Mouse (Mus musculus): ENCODE measurements around the gene Csf1. TPM values are rescaled to one million over a fixed set of nuclear protein-coding genes. Genes with fewer than 3 reads are reported as not detected.
A peak's percentile ranks its signal among the peaks of the same experiment; 100 is the strongest.

The Csf1 gene
- total RNA-seq, 2 experiments from 2014 or later: 6.6 to 8.4 TPM

GRCm38 (mm10) chr3:107783315-107783714 is 23.0 kb upstream of the Csf1 start:
- DNase-seq (ENCODE audit: low spot score): no peak

DNA sequence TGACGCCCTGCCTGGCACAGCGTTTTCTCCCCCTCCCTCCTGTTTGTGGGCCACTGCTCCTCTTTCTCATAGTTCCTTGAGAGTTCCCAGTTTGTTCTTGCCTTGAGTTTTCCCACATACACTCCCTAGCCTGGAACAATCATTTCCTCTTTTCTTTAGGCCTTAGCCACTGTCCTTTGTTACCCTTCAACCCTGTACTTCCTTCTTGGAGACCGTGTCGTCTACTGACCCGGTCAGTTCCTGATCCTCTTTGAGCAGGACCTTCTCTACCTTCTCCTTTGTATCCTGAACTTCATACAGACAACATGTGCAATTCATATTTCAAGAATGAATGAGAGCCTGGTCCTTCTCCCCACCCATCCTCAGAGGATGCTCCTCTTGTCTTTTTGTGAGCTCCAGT is 21.0 kb upstream of the Csf1 start:
- no peak for DNase-seq (ENCODE audit: low spot score)

DNA sequence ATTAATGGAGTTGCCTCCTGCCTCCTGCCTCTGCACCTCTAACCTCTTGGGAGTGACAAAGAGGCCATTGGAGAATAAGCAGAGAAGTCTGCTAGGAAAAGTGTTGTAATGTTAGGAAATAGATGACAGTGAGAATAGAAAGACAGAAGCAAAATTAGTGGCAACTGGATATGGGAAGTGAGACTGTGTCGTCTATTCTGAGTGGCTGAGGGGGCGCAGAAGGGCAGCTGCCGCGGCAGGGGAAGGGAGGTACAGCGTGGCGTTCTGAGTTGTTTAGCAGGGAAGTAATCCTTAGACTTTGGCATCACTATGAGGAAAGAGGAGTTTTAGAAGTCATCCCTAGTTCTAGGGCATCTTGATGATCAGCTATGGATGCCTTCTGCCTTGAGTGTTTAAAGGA is 17.7 kb upstream of the Csf1 start:
- DNase-seq (ENCODE audit: low spot score): no peak

GRCm38 (mm10) chr3:107776295-107776694 is 16.0 kb upstream of the Csf1 start:
- DNase-seq (ENCODE audit: low spot score): no peak

- no peak for DNase-seq (ENCODE audit: low spot score)
These were observed 15.5 kb upstream of the Csf1 start for GRCm38 (mm10) chr3:107775736-107776135.

- no peak for DNase-seq (ENCODE audit: low spot score)
These were observed 14.8 kb upstream of the Csf1 start for GRCm38 (mm10) chr3:107775056-107775455.

DNA sequence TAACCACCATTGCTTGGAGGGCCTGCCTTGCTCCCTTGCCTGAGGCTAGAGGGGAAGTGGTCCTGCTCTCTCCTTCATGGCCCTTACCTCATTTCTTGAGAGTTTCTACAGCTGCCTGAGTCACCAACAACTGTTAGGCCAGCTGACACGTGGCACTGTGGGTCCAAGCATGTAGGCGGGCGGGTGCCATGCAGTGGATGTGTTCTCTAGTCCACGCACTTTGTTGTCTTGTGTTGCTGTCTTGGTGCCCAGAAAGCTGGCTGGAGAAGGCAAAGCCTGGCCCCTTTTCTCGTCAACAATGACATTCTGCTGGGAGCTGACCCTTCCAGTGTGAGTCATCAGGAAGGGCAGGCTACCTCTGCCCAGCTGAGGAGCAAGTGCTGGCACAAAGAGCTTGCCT is 12.6 kb upstream of the Csf1 start:
- no peak for DNase-seq (ENCODE audit: low spot score)

DNA sequence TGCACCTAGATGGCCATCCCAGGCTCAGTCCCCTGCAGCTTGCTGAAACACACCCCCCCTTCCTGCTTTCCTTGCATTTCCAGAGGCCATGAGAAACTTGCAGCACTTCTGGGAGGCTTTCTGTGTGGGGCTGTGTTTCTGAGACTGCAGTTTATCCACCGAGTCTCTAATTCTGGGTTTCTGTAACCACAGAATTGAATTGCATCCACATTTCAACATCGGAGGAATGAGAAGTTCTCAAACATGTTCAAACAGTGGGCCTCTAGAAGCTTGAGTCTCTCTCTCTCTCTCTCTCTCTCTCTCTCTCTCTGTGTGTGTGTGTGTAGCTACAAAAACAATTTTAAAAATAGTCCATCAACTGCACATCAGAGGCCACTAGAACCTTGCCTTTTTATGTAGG is 9.4 kb upstream of the Csf1 start:
- no peak for DNase-seq (ENCODE audit: low spot score)

GRCm38 (mm10) chr3:107768104-107768989 is 8.1 kb upstream of the Csf1 start:
- no peak for DNase-seq (ENCODE audit: low spot score)

DNA sequence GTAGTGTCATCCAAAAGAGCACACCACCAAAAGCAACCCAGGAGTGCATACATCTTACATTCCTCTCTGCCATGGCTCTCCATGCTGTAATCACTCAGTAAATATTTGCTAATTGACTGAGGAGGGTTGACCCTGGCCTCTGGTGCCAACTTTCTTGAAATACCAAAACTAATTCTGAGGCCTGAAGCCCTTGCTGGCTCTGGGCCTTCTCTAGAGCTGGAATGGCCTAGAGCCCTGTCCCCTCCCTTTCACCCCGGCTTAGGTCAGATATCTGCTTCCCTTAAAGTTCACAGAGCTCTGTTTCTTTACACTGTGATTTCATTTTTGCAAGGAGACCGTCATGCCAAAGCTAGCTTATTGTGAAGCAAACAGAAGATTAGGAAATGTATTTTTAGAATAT is 6.5 kb upstream of the Csf1 start:
- DNase-seq (ENCODE audit: low spot score): no peak

DNA sequence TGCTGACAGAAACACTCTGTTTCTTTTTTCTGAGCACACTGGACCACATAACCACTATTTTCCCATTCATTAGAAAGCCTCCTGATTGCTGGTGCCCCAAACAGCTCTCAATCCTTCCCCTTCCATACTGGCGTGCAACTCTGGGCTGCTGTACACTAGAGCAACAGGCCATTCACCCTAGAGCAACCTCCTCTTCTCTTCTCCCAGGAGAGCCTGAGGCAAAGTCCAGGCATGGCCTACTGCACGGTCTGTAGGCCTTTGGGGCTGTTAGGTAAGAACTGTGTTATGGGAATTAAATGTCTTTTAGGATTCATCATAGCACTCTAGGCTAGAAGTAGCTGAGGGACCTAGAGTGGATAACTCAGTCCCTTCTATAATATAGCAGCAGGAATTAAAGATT is 5.7 kb upstream of the Csf1 start:
- DNase-seq (ENCODE audit: low spot score): no peak

GRCm38 (mm10) chr3:107763552-107763951 is 3.3 kb upstream of the Csf1 start:
- DNase-seq (ENCODE audit: low spot score): no peak

GRCm38 (mm10) chr3:107761446-107761845 is 1.2 kb upstream of the Csf1 start:
- DNase-seq (ENCODE audit: low spot score): no peak

DNA sequence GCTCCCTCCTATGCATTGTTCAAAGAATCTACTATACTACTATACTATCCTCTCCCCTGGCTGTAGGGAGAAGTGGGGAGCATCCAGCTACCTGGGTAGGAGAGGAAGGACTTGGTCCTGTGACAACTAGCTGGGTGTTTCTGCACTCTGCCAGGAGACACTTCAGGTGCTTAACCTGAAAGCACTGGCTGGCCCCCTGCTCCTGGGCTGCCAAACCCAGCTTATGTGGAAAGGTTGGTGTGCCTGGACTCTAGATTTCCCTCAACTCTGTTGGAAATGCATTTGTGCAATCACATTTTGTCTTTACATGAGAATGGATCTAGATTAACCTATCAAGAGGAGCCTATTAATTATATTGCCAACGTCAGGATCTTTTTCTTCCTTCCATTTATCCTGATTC is 502 bp upstream of the Csf1 start:
- no peak for DNase-seq (ENCODE audit: low spot score)

- peak; percentile 46 for DNase-seq (ENCODE audit: low spot score)
These were observed 1.6 kb downstream of the Csf1 start for GRCm38 (mm10) chr3:107758638-107759037.

GRCm38 (mm10) chr3:107758176-107758575 is 2.1 kb downstream of the Csf1 start:
- no peak for DNase-seq (ENCODE audit: low spot score)

DNA sequence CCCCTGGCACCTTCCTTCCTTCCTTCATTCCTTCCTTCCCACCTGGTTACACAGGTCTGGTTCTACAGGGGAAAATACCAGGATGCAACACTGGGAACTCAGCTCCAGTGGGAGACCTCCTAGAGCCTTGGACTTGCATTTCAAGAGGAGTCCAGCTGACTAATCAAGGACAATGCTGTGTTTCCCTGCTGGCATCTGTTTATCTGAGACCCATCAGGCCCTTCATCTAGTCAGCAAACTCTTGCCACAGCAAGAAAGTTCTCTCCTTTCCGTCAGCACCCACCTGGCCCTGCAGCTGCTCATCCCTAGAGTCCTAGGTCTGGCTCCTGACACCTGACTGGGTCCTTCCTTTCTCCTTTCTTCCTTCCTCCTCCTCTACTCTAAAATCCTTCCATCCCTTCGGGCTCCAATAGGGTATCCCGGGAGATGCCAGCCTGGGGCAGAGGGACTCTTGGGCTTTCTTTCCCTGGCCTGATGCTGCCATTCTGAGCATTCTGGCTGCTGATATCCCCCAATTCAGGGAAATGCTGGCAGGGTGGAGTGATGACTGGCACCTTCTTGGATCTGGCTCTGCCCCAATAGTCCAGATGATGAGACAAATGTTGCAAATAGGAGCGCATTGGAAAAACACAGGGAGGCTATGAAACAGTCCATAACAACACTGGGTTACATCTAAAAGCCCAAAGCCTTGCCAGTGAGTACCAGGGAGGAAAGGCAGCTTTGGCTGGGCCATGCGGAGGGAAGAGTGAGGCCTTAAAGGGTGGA is 2.7 kb downstream of the Csf1 start:
- DNase-seq (ENCODE audit: low spot score): no peak

DNA sequence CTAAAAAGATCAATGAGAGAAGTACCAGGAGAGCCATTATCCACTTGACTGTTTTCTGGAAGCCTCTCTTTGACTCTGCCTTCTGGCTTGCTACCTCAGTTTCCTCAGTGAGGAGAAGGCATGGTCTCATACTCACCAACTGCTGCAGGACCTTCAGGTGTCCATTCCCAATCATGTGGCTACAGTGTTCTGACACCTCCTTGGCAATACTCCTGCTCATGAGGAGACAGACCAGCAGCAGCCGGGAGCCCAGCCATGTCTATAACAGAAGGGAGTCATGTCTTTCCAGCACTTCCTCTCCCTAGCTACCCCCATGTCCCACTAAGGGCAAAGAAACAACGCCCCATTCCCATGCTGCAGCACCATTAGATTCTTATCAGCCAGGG is 3.8 kb downstream of the Csf1 start:
- DNase-seq (ENCODE audit: low spot score): no peak

DNA sequence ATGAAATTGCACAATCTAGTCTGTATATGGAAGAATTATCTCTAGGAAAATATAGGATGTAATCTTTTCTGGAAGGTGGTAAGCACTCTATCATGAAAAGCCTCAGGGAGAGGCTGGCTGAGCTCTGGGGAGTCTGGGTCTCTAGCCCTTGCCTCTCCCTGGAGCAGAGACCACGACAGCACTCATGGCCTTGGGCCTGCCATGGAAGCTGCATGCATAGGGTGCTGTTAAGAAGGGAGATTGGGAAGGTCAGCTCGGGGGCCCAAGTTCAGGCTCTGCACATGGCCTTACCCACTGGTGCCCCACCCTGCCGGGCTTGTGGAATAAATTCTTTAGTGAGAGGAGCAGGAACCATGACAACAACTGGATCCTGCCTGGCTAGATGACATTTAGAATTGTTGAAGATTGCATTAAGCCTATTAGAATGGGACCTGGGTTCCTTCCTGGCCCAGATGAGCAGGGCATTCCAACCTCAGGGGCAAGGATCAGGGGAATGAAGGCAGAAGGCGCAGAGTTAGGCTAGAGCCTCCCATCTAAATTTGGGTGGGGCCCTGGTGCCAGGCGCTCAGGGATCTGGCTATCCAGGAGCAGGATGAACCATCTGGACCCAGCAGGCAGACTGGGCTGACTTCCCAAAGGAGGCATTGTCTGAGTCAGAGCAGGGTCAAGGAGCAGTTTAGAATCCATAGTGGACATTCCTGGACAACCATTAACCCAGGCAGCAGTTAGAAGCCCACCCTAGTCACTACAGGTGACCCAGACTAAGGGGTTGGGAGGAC is 4.4 kb downstream of the Csf1 start:
- no peak for DNase-seq (ENCODE audit: low spot score)

- peak; percentile 75 for DNase-seq (ENCODE audit: low spot score)
These were observed 5.6 kb downstream of the Csf1 start for GRCm38 (mm10) chr3:107754632-107755031.

DNA sequence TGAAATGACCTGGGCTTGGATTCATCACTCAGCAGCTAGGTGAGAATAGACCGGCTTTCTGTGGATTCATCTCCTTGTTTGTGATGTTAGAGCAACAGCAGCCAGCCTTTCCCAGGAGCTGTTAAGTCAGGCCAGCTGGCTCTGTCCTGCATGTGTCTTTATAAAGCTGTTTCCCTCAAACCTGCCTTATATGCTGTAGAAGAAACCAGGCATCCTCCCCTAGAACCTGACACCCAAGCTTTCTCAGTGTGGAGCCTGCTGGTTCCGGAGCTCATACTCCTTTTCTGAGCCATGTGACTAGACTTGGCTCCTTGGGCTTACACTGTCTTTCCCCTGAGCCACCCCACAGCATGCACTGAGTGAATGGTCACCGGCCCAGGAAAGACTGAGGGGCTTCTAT is 8.7 kb downstream of the Csf1 start:
- no peak for DNase-seq (ENCODE audit: low spot score)

All from gastrocnemius, adult 18-20 months (tissue).